Mouse (Mus musculus) retina, postnatal 7 days (tissue): ENCODE measurements around the gene Ldb1.
"Not testable (repeated sequence)": the region's sequence is repeated elsewhere in the genome, so short reads cannot be mapped to it uniquely, and the experiment has no call there.

Source experiments
- DNase-seq: peaks from one replicate; pipeline ENCODE4 v3.0.0-alpha.2; 2012; ENCODE audit warnings: low read depth, low spot score

The Ldb1 gene

GRCm38 (mm10) chr19:46028747-46029320 lies 16.2 kb downstream of the Ldb1 start:
- DNase-seq = no peak

GRCm38 (mm10) chr19:46026567-46026966 lies 18.4 kb downstream of the Ldb1 start:
- DNase-seq = no peak

- DNase-seq = no peak
Observed at GRCm38 (mm10) chr19:46024959-46025358, 20.1 kb downstream of the Ldb1 start.

GRCm38 (mm10) chr19:46016023-46016422 lies 29.0 kb downstream of the Ldb1 start:
- peak; percentile 61 for DNase-seq

GRCm38 (mm10) chr19:46014572-46015178 lies 30.3 kb downstream of the Ldb1 start:
- DNase-seq = peak; percentile 80

- no peak for DNase-seq
Observed at GRCm38 (mm10) chr19:46005680-46006079, 39.3 kb downstream of the Ldb1 start.

GRCm38 (mm10) chr19:46004814-46005466 lies 40.1 kb downstream of the Ldb1 start:
- no peak for DNase-seq

- DNase-seq = no peak
Observed at GRCm38 (mm10) chr19:46003371-46004226, 41.4 kb downstream of the Ldb1 start, which contains the start of gene Hps6. Gene Hps6, plus strand, starts transcription at chr19:46003508.

- DNase-seq = no peak
Observed at GRCm38 (mm10) chr19:46002279-46002678, 42.7 kb downstream of the Ldb1 start.

- no peak for DNase-seq
Observed at GRCm38 (mm10) chr19:45999378-45999777, 45.6 kb downstream of the Ldb1 start.

- DNase-seq = no peak
Observed at GRCm38 (mm10) chr19:45998694-45999217, 46.3 kb downstream of the Ldb1 start.

- peak; percentile 89 for DNase-seq
Observed at GRCm38 (mm10) chr19:45997785-45998693, 47.0 kb downstream of the Ldb1 start, which contains the start of gene Armh3. Gene Armh3, minus strand, starts transcription at chr19:45998488.

- no peak for DNase-seq
Observed at GRCm38 (mm10) chr19:45997365-45997764, 47.6 kb downstream of the Ldb1 start.

- no peak for DNase-seq
Observed at GRCm38 (mm10) chr19:45993981-45994737, 50.9 kb downstream of the Ldb1 start.

GRCm38 (mm10) chr19:45993441-45993840 lies 51.6 kb downstream of the Ldb1 start:
- DNase-seq = not testable (repeated sequence)

GRCm38 (mm10) chr19:45991171-45991570 lies 53.8 kb downstream of the Ldb1 start:
- DNase-seq = no peak

- DNase-seq = no peak
Observed at GRCm38 (mm10) chr19:45988238-45988637, 56.8 kb downstream of the Ldb1 start.

GRCm38 (mm10) chr19:45984379-45984778 lies 60.6 kb downstream of the Ldb1 start:
- DNase-seq = no peak
